Mouse (Mus musculus): ENCODE measurements around the gene Kif26b.
A peak's percentile ranks its signal among the peaks of the same experiment; 100 is the strongest.

Gene Kif26b

GRCm38 (mm10) chr1:178733035-178733434 is 204.1 kb downstream of the Kif26b start:
- no peak for DNase-seq

GRCm38 (mm10) chr1:178734576-178734975 is 205.7 kb downstream of the Kif26b start:
- no peak for DNase-seq

DNA sequence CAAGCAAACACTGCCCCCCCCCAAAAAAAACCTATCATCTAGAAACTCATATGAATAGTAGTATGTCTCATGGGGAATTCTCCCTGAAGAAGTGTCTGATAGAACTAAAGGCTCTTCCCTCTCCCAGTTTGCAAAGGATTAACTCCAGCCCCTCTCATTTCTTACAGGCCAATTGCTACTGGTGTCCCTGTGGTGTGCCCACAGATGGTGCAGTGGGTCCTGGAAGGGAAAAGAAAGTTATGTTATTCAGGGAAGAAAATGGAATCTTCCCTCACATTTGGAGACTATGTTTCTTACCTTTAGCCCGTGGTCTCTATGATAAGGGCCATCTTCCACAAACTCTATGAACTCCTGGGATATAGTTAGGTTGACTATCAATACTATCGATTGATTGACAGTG is 208.0 kb downstream of the Kif26b start:
- DNase-seq: no peak

GRCm38 (mm10) chr1:178743820-178744219 is 214.9 kb downstream of the Kif26b start:
- no peak for DNase-seq

DNA sequence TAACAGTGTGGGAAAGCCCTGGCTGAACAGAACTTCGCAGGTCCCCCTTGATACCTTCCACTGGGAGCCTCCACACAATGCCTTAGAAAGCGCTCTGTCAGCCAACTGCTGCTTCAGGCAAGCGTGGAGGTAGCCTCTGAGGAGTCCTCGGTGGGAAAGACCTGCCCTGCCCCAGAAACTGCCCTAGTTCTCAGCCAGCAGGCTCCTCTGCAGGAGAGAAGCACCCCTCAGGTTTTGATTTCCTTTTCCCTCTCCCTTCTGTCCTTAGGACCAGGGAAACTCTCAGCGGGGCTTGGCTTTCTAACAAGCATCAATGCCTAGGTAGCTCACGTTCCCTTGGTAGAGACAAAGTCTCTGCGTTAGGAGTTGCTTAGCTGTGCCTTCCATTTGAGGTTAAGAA is 215.6 kb downstream of the Kif26b start:
- DNase-seq: no peak

- DNase-seq: no peak
These were observed 216.0 kb downstream of the Kif26b start for GRCm38 (mm10) chr1:178744961-178745360.

DNA sequence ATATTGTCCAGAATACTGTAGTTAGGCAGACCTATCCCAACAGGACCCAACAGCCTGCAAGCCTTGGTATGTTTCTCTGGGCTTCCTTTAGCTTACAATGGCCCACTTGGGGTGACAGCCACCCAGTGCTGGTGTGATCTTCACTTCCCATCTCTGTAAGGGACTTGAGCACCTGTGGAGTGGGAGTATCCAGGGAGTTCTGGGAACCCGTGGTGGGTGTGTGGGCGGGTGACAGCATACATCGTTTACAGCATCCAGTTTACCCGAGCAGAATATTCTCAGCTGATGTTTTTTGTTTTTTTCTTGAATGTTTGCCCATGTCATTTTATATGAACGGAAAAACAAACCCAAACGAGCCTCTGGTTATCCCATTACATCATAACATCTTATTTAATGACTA is 216.5 kb downstream of the Kif26b start:
- DNase-seq: no peak

DNA sequence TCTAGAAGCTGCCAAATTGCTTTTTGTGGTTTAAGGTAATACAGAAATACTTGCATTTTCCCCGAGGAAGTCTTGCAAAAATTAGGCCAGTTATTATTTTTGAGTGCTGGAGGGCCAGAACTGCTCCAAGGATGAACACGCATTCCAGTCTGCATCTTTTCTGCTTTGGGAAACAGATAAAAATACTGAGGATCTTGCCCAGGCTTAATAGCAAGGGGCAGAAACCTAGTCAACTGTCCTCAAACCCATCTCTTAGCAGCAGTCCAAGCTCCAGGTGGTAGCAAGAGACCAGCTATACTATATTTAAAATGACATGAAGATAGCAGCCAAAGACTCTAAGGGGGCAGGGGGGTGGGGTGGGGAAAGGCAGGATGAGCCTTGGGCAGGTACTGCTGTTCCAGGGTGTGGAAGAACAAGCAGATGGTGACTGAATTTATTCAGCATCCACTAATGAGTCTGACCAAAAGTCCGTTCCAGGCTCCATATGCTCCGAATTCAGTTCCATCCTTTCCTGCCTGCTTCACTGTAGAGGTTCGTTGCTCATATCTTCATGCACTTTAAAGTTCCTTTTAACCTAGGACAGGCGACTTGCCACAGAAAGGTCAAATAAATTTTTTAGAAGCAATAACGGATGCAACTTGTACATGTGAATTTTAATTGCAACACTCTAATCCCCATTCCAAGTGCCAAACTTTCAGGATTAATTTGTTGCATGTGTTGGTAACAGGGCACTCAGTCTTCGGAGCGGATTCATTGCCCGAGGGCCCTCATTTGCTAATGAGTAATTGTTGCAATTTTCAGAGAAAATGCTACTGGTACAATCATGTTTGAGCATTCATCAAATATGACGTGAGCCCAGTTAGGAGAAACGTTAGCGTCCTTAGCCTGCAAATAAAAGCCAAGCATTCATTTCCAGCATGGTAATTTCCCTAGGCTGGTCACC is 218.6 kb downstream of the Kif26b start:
- DNase-seq: no peak

DNA sequence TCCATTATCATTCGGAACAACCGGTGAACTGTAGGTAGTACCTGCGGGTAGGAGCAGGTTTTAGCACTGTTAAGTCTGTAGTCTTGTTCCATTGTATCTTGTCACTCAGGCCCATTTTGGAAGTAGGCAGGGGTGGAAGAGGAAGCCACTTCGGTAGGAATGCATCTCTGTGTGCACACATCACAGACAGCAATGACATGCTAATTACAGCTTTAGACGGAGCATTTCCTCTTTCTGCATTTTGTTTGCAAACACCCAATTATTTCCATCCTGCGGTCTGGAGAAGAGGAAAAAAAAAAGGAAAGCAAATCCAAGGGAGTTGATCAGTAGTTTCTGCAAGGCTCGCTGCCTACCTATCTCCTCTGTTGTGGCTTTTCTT is 219.3 kb downstream of the Kif26b start:
- no peak for DNase-seq

DNA sequence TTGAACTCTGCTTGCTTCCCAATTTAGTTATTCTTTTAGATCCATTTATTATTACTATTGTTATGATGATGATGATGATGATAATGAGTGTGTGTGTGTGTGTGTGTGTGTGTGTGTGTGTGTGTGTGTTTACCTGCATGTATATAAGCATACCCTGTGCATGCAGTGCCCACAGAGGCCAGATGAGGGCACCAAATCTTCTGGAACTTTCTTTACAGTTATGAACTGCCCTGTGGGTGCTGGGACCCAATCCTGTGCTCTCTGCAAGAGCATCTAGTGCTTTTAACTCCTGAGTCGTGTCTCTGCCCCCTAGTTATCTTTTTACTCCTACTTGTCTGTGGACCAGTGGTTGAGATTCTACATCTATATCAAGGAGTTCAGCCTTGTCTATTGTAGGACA is 219.7 kb downstream of the Kif26b start:
- DNase-seq: peak; percentile 11

- no peak for DNase-seq
These were observed 220.9 kb downstream of the Kif26b start for GRCm38 (mm10) chr1:178749786-178750185.

DNA sequence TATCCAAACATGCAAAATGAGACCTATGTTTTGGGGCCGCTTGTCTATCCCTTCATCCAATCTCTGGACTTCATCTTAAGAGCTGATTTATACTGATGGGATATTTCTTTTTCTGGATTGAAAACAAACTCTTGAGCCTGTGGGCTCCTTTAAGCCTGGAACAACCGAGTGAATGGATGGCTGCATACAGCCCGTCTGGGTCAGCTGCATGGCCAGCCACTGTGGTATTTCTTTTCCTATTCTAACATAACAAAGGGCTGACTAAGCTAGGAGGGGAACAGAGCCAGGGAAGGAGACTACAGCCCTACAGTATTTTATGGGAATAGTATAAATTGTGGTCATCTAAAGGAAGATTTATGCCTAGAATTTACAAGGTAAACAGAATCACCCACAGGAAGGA is 229.5 kb downstream of the Kif26b start:
- DNase-seq: no peak

GRCm38 (mm10) chr1:178762125-178762741 is 233.3 kb downstream of the Kif26b start:
- DNase-seq: no peak

GRCm38 (mm10) chr1:178764914-178765313 is 236.0 kb downstream of the Kif26b start:
- no peak for DNase-seq

DNA sequence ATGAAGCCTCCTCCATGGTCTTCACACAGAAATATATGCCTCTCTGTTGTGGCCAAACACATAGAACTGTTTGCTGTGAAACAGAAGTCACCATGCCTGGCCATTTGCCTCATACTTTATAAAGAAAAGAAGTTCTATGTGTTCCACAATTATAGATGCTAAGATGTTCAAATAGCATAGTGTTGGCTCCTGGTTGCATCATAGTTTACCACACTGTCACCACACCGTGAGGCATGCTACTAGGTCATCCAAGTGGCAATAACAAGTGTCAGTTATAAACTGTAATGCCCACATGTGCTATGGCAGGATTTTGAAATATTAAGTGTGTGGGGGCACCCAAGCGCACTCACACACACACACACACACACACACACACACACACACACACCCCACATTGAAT is 236.7 kb downstream of the Kif26b start:
- no peak for DNase-seq

- DNase-seq: no peak
These were observed 240.1 kb downstream of the Kif26b start for GRCm38 (mm10) chr1:178768976-178769375.

DNA sequence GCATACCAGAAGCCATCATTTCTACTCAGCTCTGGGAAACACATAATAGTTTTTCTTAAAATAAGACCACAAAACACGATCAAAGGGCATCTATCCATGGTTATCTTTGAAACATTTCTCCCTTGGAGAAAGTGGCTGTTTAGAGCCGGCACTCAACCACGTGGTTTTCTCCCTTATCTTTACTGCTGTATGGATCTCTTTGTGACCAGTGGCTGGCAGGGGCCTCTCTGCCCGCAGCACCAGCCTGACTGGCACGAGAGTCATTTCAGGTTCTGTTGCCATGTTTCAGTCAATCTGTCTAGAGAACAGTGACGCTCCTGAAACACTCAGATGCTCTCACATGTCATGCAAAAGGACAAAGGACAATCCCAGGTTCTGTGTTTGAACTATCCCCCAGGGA is 241.1 kb downstream of the Kif26b start:
- DNase-seq: no peak

- DNase-seq: no peak
These were observed 241.9 kb downstream of the Kif26b start for GRCm38 (mm10) chr1:178770626-178771362.

GRCm38 (mm10) chr1:178779742-178780141 is 250.8 kb downstream of the Kif26b start:
- DNase-seq: no peak

- DNase-seq: no peak
These were observed 255.1 kb downstream of the Kif26b start for GRCm38 (mm10) chr1:178784043-178784442.

GRCm38 (mm10) chr1:178791266-178791665 is 262.3 kb downstream of the Kif26b start:
- no peak for DNase-seq

GRCm38 (mm10) chr1:178792726-178793125 is 263.8 kb downstream of the Kif26b start:
- DNase-seq: peak; percentile 59

DNA sequence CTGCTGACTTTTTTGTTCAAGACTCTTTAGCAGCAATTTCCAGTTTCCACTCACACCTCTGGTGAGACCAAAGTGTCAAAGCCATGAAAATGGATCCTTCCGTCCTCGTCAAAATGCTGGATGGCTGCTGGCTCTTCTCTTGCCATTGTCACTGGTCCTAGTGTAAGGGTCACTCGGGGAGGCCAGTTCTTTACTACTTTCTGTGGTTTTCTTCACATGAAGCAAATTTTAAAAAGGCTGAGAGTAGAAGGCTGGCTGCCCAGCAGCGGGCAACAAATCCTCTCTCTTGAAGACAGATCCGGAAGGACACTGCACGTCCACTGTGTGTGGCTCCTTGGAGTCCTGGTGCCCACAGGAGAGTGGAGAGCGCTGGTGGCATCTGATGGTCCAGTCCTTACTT is 265.9 kb downstream of the Kif26b start:
- no peak for DNase-seq

GRCm38 (mm10) chr1:178797388-178797787 is 268.5 kb downstream of the Kif26b start:
- no peak for DNase-seq

All from thymus, postnatal 25 days (tissue).